Mouse (Mus musculus): ENCODE results near the gene Gm10521.
"Not testable (repeated sequence)": the region's sequence is repeated elsewhere in the genome, so short reads cannot be mapped to it uniquely, and the experiment has no call there.

- not testable (repeated sequence) for TF ChIP-seq CTCF (IDR thresholded peaks at IDR 0.05; ENCODE audit: extremely low read depth, insufficient read length, insufficient replicate concordance, low read depth, low read length); POLR2A (IDR thresholded peaks at IDR 0.05; ENCODE audit: low read depth, low read length)
These were observed at the start of gene Gm10521 for GRCm38 (mm10) chr1:171895364-171895763.
